Mouse (Mus musculus): Measurements from ENCODE around the gene Bean1.

GRCm38 (mm10) chr8:104247908-104248275, 77.7 kb downstream of the Bean1 start:
- TF ChIP-seq CTCF (IDR thresholded peaks at IDR 0.05; ENCODE audit: low read depth) (no peak), EP300 (IDR thresholded peaks at IDR 0.05; ENCODE audit: low read depth) (no peak)

Measured in liver, embryonic 14.5 days (tissue).